Mouse (Mus musculus) hindbrain, embryonic 10.5 days (tissue): Measurements from ENCODE around the gene Lif. TPM values are rescaled to one million over a fixed set of nuclear protein-coding genes. Genes with fewer than 3 reads are reported as not detected.

Source experiments
- DNase-seq: peaks from one replicate; pipeline ENCODE4 v3.0.0-alpha.2; 2017; ENCODE audit warnings: low spot score
- H3K27ac ChIP-seq: fragments of 300-500 bp; sonication (generic); 2 replicates; pipeline ENCODE4 v1.5.1; 2016; ENCODE audit warnings: mild to moderate bottlenecking, moderate library complexity
- H3K27me3 ChIP-seq: fragments of 300-500 bp; sonication (generic); 2 replicates; pipeline ENCODE4 v1.6.1; 2016; ENCODE audit warnings: mild to moderate bottlenecking; ENCODE audit not compliant: poor library complexity, insufficient read depth, severe bottlenecking
- H3K36me3 ChIP-seq: fragments of 300-500 bp; sonication (generic); 2 replicates; pipeline ENCODE4 v1.6.1; 2016; ENCODE audit warnings: mild to moderate bottlenecking, moderate library complexity
- H3K4me1 ChIP-seq: fragments of 300-500 bp; sonication (generic); replicated peaks from 2 replicates; pipeline ENCODE4 v1.6.1; 2016; ENCODE audit warnings: mild to moderate bottlenecking
- H3K4me3 ChIP-seq: fragments of 300-500 bp; sonication (generic); 2 replicates; pipeline ENCODE4 v1.5.1; 2016; ENCODE audit warnings: mild to moderate bottlenecking, moderate library complexity
- H3K9me3 ChIP-seq: fragments of 300-500 bp; sonication (generic); 2 replicates; pipeline ENCODE4 v1.6.1; 2016; ENCODE audit warnings: mild to moderate bottlenecking, moderate library complexity
- WGBS: fragments of 180-500 bp; shearing (Covaris S2); methylation state at CpG from one replicate; pipeline ENCODE4 v1.1.7; 2016; 5-methylcytosine and 5-hydroxymethylcytosine counted together
- polyA plus RNA-seq: library from polyadenylated mRNA; unstranded; fragments of >200 nt; fragmentation: Nextera tagmentation; extraction: Ambion mirVana; gene quantifications from 2 replicates; pipeline ENCODE4 v1.2.1, GENCODE M21; 2016

The Lif gene
- polyA plus RNA-seq, 1 experiment from 2014 or later, result 0.09 TPM

- WGBS, result 54% methylated on average over 11 of the region's 11 CpGs
- H3K27ac ChIP-seq, result no peak overlapping the region
- no peaks in the 10 kb centered on the region for H3K36me3 ChIP-seq
- no peak for DNase-seq
- peaks cover 47% of the 10 kb centered on the region for H3K27me3 ChIP-seq
- H3K9me3 ChIP-seq, result no peaks in the 10 kb centered on the region
- peaks cover 21% of the 10 kb centered on the region for H3K4me1 ChIP-seq
- H3K4me3 ChIP-seq, result no peak overlapping the region
Observed at GRCm38 (mm10) chr11:4271544-4271943, 14.2 kb downstream of the Lif start.

DNA sequence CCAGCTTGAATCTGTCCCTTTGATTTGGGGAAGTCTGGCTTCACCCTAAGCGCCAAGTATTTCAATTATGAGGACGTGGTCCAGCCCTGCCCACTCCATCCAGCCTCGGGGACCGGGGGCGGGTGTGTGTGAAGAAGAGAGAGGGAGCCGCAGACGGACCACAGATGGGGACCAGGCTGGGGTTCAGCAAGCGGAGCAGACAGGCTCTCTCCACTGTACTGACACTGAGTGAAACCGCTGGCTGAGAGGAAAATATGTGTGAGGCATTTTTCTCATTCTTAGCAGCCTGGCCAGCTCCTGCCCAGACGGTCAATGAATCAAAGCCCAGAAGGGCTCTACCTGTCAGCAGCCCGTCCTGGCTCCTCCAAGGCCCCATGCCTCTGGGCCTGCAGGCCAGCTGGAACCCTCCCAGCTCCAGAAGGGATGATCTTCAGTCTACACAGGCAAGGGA, 19.1 kb downstream of the Lif start:
- Histone ChIP-seq H3K4me3 (no peak overlapping the region), H3K9me3 (no peaks in the 10 kb centered on the region), H3K4me1 (peaks cover 5% of the 10 kb centered on the region; the same call in 1 of the 2 replicates), H3K27me3 (no peaks in the 10 kb centered on the region; the same call in 1 of the 2 replicates), H3K36me3 (no peaks in the 10 kb centered on the region), H3K27ac (0 out of 2 replicates have a peak overlapping the region, but pooled peaks have one; percentile 23)
- WGBS, result 72% methylated on average over 11 of the region's 11 CpGs
- no peak for DNase-seq

GRCm38 (mm10) chr11:4279909-4280308, 22.6 kb downstream of the Lif start:
- Histone ChIP-seq H3K27ac (no peak overlapping the region), H3K36me3 (no peaks in the 10 kb centered on the region), H3K27me3 (no peaks in the 10 kb centered on the region), H3K4me1 (peaks cover 13% of the 10 kb centered on the region), H3K4me3 (no peak overlapping the region), H3K9me3 (no peaks in the 10 kb centered on the region)
- 60% methylated on average over 7 of the region's 7 CpGs for WGBS
- no peak for DNase-seq

GRCm38 (mm10) chr11:4281852-4282251, 24.5 kb downstream of the Lif start:
- Histone ChIP-seq H3K27ac (no peak overlapping the region), H3K4me3 (no peak overlapping the region), H3K4me1 (peaks cover 13% of the 10 kb centered on the region), H3K27me3 (no peaks in the 10 kb centered on the region), H3K9me3 (no peaks in the 10 kb centered on the region), H3K36me3 (no peaks in the 10 kb centered on the region)
- 88% methylated on average over 6 of the region's 6 CpGs for WGBS
- DNase-seq, result no peak

DNA sequence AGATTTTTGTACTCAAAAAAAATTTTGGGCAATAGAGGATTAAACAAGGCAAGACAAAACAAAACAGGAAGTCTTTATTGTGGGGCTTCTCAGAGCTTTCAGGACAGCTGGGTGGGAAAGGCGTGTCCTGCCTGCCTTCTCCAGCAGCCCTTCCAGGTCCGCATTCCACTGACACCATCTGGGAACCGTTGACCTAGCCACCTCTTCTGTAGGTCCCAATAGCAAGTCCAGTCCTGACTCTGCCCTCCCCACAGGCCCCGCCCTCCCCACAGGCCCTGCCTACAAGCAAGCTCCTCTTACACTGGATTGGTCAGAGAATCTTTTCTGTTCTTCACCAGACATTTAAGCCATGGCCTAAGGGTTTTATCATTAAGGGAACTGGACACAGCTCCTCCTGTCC, 26.3 kb downstream of the Lif start:
- DNase-seq, result peak; percentile 67
- Histone ChIP-seq H3K27ac (peak overlapping the region; percentile 18; the same call in 1 of the 2 replicates), H3K4me3 (no peak overlapping the region), H3K4me1 (peaks cover 13% of the 10 kb centered on the region), H3K27me3 (no peaks in the 10 kb centered on the region; the same call in 1 of the 2 replicates), H3K36me3 (no peaks in the 10 kb centered on the region), H3K9me3 (no peaks in the 10 kb centered on the region)
- WGBS, result 17% methylated on average over 4 of the region's 4 CpGs

GRCm38 (mm10) chr11:4289280-4289679, 31.9 kb downstream of the Lif start:
- H3K36me3 ChIP-seq, result no peaks in the 10 kb centered on the region
- no peak overlapping the region for H3K27ac ChIP-seq
- no peak overlapping the region for H3K4me3 ChIP-seq
- peaks cover 5% of the 10 kb centered on the region; the same call in 1 of the 2 replicates for H3K27me3 ChIP-seq
- no peak for DNase-seq
- WGBS, result 71% methylated on average over 3 of the region's 3 CpGs
- no peaks in the 10 kb centered on the region for H3K9me3 ChIP-seq
- no peaks in the 10 kb centered on the region for H3K4me1 ChIP-seq

DNA sequence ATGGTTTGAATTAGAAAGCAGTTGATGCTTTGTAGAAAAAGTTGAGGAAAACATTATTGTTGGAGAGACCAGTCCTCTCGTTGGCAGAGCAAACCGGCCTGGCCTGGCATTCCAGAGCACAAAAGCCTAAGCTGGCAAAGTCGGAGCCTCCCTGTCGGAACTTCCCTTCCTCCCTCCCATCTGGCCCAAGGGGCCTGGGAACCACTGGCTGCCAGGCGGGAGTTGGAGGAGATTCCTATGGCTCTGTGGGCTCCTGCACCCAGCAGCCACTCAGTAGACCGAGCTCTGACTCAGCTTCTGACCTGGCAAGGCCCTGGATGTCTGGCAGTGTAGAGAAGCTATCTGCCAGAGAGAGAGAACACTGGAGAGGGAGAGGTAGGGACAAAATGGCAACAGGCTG, 34.3 kb downstream of the Lif start:
- H3K36me3 ChIP-seq, result no peaks in the 10 kb centered on the region
- DNase-seq, result no peak
- no peak overlapping the region for H3K4me3 ChIP-seq
- peaks cover 9% of the 10 kb centered on the region for H3K4me1 ChIP-seq
- H3K27me3 ChIP-seq, result peaks cover 5% of the 10 kb centered on the region; the same call in 1 of the 2 replicates
- 83% methylated on average over 6 of the region's 6 CpGs for WGBS
- H3K9me3 ChIP-seq, result no peaks in the 10 kb centered on the region
- H3K27ac ChIP-seq, result no peak overlapping the region

- no peak overlapping the region for H3K4me3 ChIP-seq
- WGBS, result 77% methylated on average over 8 of the region's 8 CpGs
- no peak overlapping the region for H3K27ac ChIP-seq
- DNase-seq, result no peak
- H3K4me1 ChIP-seq, result peaks cover 14% of the 10 kb centered on the region
- H3K36me3 ChIP-seq, result no peaks in the 10 kb centered on the region
- no peaks in the 10 kb centered on the region for H3K9me3 ChIP-seq
- peaks cover 5% of the 10 kb centered on the region; the same call in 1 of the 2 replicates for H3K27me3 ChIP-seq
Observed at GRCm38 (mm10) chr11:4292224-4292887, 35.0 kb downstream of the Lif start.

- Histone ChIP-seq H3K9me3 (no peaks in the 10 kb centered on the region), H3K4me1 (peaks cover 14% of the 10 kb centered on the region), H3K36me3 (no peaks in the 10 kb centered on the region), H3K4me3 (no peak overlapping the region), H3K27me3 (peaks cover 5% of the 10 kb centered on the region; the same call in 1 of the 2 replicates), H3K27ac (no peak overlapping the region)
- no peak for DNase-seq
- 90% methylated on average over 6 of the region's 6 CpGs for WGBS
Observed at GRCm38 (mm10) chr11:4292888-4293247, 35.5 kb downstream of the Lif start.

- Histone ChIP-seq H3K9me3 (no peaks in the 10 kb centered on the region), H3K36me3 (no peaks in the 10 kb centered on the region), H3K4me3 (no peak overlapping the region), H3K27ac (no peak overlapping the region), H3K27me3 (peaks cover 5% of the 10 kb centered on the region; the same call in 1 of the 2 replicates), H3K4me1 (peaks cover 16% of the 10 kb centered on the region)
- no peak for DNase-seq
- 86% methylated on average over 4 of the region's 4 CpGs for WGBS
Observed at GRCm38 (mm10) chr11:4293481-4293880, 36.1 kb downstream of the Lif start.

GRCm38 (mm10) chr11:4294047-4294446, 36.7 kb downstream of the Lif start:
- Histone ChIP-seq H3K27ac (no peak overlapping the region), H3K4me3 (no peak overlapping the region), H3K9me3 (no peaks in the 10 kb centered on the region), H3K27me3 (peaks cover 5% of the 10 kb centered on the region; the same call in 1 of the 2 replicates), H3K36me3 (no peaks in the 10 kb centered on the region), H3K4me1 (peaks cover 21% of the 10 kb centered on the region)
- 79% methylated on average over 6 of the region's 6 CpGs for WGBS
- DNase-seq, result no peak

GRCm38 (mm10) chr11:4294495-4295351, 37.4 kb downstream of the Lif start:
- 49% methylated on average over 14 of the region's 14 CpGs for WGBS
- Histone ChIP-seq H3K36me3 (no peaks in the 10 kb centered on the region), H3K4me1 (peaks cover 28% of the 10 kb centered on the region), H3K27me3 (peaks cover 5% of the 10 kb centered on the region; the same call in 1 of the 2 replicates), H3K9me3 (no peaks in the 10 kb centered on the region), H3K4me3 (no peak overlapping the region), H3K27ac (no peak overlapping the region)
- DNase-seq, result no peak
